Mouse (Mus musculus) hindbrain, embryonic 14.5 days (tissue): ENCODE measurements around the gene Nadsyn1. TPM values are rescaled to one million over a fixed set of nuclear protein-coding genes. Genes with fewer than 3 reads are reported as not detected.

Experiments used
- ATAC-seq: fragments of 200-750 bp; cut with Nextera tagmentation; 2 replicates; pipeline ENCODE4 v1.8.0; 2017; ENCODE audit warnings: moderate number of reproducible peaks, mild to moderate bottlenecking, moderate TSS enrichment, moderate library complexity; ENCODE audit not compliant: low FRiP score
- DNase-seq: peaks from one replicate; pipeline ENCODE4 v3.0.0-alpha.2; 2015; ENCODE audit warnings: low spot score
- H3K27ac ChIP-seq: fragments of 300-500 bp; sonication (generic); 2 replicates; pipeline ENCODE4 v1.5.1; 2014; ENCODE audit warnings: mild to moderate bottlenecking, moderate library complexity
- H3K27me3 ChIP-seq: fragments of 300-500 bp; sonication (generic); 2 replicates; pipeline ENCODE4 v1.6.1; 2014; ENCODE audit warnings: mild to moderate bottlenecking, low read length, mixed read lengths; ENCODE audit not compliant: control insufficient read depth, insufficient read depth
- H3K36me3 ChIP-seq: fragments of 300-500 bp; sonication (generic); replicated peaks from 2 replicates; pipeline ENCODE4 v1.6.1; 2014; ENCODE audit not compliant: control insufficient read depth, insufficient read depth
- H3K4me1 ChIP-seq: fragments of 300-500 bp; sonication (generic); replicated peaks from 2 replicates; pipeline ENCODE4 v1.6.1; 2014; ENCODE audit warnings: antibody characterized with exemption, low read length, mixed read lengths; ENCODE audit not compliant: control insufficient read depth, insufficient read depth
- H3K4me2 ChIP-seq: fragments of 300-500 bp; sonication (generic); replicated peaks from 2 replicates; pipeline ENCODE4 v1.6.1; 2014; ENCODE audit warnings: mild to moderate bottlenecking, moderate library complexity
- H3K4me3 ChIP-seq: fragments of 300-500 bp; sonication (generic); replicated peaks from 2 replicates; pipeline ENCODE4 v1.5.1; 2014; ENCODE audit warnings: mild to moderate bottlenecking, low read length
- H3K9ac ChIP-seq: fragments of 300-500 bp; sonication (generic); 2 replicates; pipeline ENCODE4 v1.6.1; 2014
- H3K9me3 ChIP-seq: fragments of 300-500 bp; sonication (generic); 2 replicates; pipeline ENCODE4 v1.6.1; 2016; ENCODE audit warnings: low read length; ENCODE audit not compliant: control insufficient read depth
- WGBS: fragments of 180-500 bp; shearing (Covaris S2); extraction: QIAGEN DNeasy Blood & Tissue Kit; methylation state at CpG from one replicate; pipeline ENCODE4 v1.1.7; 2014; 5-methylcytosine and 5-hydroxymethylcytosine counted together
- polyA plus RNA-seq: library from polyadenylated mRNA; unstranded; fragments of >200 nt; fragmentation: Nextera tagmentation; extraction: Ambion mirVana; gene quantifications from 2 replicates; pipeline ENCODE4 v1.2.1, GENCODE M21; 2014

Nadsyn1 gene
- polyA plus RNA-seq: 5.0 and 5.8 TPM in 2 replicates

DNA sequence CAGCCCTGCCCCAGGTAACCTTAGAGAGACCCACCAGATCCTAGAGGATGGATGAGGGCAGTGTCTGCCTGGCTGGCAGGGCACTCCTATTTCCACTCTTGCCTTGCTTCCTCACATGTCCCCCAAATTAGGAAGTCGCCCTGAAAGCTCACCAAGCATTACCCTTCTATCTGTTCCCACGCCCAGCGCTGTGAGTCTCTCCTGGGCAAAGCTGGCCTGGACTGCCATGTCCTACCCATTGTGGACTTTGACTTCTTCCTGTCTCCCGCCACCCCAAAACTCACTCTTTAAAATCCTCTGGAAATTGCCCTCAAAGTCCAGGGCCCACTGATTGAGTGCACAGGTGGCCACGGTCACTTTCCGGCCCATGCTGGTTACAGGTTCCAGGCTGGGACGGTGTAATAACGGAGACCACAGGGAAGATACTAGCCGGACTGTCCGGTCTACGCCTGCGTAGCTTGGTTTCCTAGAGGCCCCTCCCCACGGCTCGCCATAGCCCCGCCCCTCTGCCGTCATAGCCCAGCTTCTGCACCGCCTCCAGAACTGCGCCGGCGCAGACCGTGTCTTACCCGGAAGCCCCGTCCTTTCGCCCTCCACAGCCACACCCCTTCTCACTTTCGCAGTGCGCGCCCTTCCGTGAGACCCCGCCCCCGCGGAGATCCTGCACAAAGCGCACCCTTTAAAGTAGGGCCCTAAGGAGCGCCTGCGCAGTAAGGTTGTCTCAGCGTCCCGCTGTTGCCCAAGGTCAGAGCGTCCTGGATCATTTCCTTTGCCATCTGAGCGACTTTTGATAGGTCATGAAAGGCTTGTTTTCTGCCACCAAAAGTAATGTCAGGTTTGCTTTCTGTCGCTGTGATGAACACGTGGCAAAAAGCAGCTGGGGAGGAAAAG, at the start of gene Nadsyn1, which contains the start of gene Dhcr7:
Nadsyn1 (minus strand) TSS at position 475 of the 891 bp plus-strand sequence.
Dhcr7 (plus strand) TSS at position 771 of the 891 bp plus-strand sequence.
- 0 out of 2 replicates have a peak, but pooled peaks cover 9% of the 10 kb centered on the region for H3K36me3 ChIP-seq
- no peaks in the 10 kb centered on the region for H3K9me3 ChIP-seq
- peaks cover 11% of the 10 kb centered on the region for H3K4me1 ChIP-seq
- no peaks in the 10 kb centered on the region for H3K27me3 ChIP-seq
- WGBS: under 1% methylated on average over 40 of the region's 40 CpGs
- peak within 1 kb of the TSS; percentile 50 for H3K4me3 ChIP-seq
- H3K9ac ChIP-seq: peak within 1 kb of the TSS; percentile 72
- peak within 1 kb of the TSS; percentile 84 for H3K27ac ChIP-seq
- DNase-seq (peak; percentile 97), ATAC-seq (peak; percentile 97)
- H3K4me2 ChIP-seq: peak within 1 kb of the TSS; percentile 56

DNA sequence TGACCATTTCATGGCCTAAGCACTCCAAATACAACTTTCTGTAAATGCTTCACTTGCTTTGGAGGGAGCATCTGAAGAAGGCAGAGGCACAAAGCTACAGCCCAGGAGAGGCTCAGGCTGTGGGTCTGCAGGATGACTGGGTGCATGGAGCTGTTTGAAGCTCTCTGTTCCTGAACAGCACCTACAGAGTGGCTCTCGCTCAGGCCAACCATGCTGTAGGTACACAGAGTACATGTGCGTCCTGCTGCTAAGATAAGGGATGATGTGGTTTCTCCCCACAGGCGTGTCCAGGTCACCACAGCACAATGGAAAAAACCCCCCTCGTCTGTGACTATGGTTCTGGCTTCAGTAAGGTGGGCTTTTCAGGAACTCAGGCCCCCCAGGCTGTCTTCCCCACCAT, 46.2 kb upstream of the Nadsyn1 start:
- ATAC-seq (no peak), DNase-seq (no peak)
- no peaks in the 10 kb centered on the region for H3K4me1 ChIP-seq
- no peak overlapping the region for H3K4me3 ChIP-seq
- no peak overlapping the region for H3K4me2 ChIP-seq
- H3K9ac ChIP-seq: no peak overlapping the region
- no peaks in the 10 kb centered on the region for H3K27me3 ChIP-seq
- WGBS: 90% methylated on average over 4 of the region's 4 CpGs
- peaks cover 10% of the 10 kb centered on the region; the same call in 1 of the 2 replicates for H3K9me3 ChIP-seq
- no peak overlapping the region for H3K27ac ChIP-seq
- H3K36me3 ChIP-seq: no peaks in the 10 kb centered on the region

DNA sequence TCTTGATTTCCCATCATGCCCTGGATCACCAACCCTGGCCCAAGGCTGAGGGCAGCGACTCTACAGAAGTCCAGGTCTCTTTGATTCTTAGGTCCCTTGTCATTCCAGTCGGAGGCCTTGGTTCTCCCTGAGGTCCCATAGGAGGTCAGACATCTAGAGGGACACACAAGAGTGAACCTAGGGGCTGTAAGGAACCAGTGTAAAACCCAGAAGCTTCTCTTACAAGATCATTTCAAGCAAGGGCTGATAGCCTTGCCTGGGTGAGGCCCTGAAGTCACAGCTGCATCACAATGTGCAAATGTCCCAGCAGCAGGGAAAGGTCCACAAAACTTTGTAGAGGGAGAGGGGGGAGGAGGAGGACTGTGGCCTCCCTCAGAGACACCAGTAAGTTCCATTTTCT, 43.9 kb upstream of the Nadsyn1 start, which contains the start of gene Gm498:
Gm498 (plus strand) TSS at position 301 of the 400 bp plus-strand sequence.
- H3K27me3 ChIP-seq: no peaks in the 10 kb centered on the region
- H3K9me3 ChIP-seq: no peaks in the 10 kb centered on the region
- H3K4me3 ChIP-seq: no peak within 1 kb of the TSS
- ATAC-seq (no peak), DNase-seq (no peak)
- no peak within 1 kb of the TSS for H3K9ac ChIP-seq
- WGBS: 83% methylated on average over 2 of the region's 2 CpGs
- no peaks in the 10 kb centered on the region for H3K4me1 ChIP-seq
- no peak within 1 kb of the TSS for H3K4me2 ChIP-seq
- H3K27ac ChIP-seq: no peak within 1 kb of the TSS
- no peaks in the 10 kb centered on the region for H3K36me3 ChIP-seq

DNA sequence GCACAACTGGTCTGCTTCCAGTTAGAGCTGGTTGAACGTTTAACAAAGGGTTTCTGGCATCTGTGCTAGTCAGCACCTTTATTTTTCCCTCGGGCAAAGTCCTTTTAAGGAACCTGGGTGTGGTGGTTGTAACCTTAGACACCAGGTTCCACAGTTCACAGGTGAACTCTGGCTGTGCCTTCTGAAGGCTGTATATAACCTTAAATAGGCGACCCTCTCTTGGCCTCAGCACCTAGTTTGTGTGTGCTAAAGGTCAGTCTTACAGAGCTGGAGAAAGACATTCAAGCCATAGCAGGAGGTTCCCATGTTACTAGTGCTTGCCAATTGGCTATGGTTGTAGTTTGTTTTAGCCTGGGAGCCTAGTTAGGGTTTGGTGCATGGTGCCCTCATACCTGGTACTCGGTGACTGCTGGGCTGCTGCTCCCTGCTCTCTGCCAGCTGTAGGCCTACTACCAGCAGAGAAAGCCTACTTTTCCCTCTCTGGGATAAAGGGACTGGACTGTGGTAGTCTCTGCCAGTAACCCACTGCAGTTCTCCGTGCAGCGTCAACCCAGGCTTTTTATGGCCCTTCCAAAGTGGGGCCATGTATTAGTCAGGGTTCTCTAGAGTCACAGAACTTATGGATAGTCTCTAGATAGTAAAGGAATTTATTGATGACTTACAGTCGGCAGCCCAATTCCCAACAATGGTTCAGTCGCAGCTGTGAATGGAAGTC, 26.3 kb upstream of the Nadsyn1 start:
- Histone ChIP-seq H3K27ac (no peak overlapping the region), H3K27me3 (no peaks in the 10 kb centered on the region), H3K9ac (no peak overlapping the region), H3K4me2 (no peak overlapping the region), H3K4me1 (no peaks in the 10 kb centered on the region), H3K4me3 (no peak overlapping the region), H3K36me3 (peaks cover 52% of the 10 kb centered on the region), H3K9me3 (no peaks in the 10 kb centered on the region)
- WGBS: 93% methylated on average over 6 of the region's 8 CpGs
- ATAC-seq: no peak
- DNase-seq: no peak

DNA sequence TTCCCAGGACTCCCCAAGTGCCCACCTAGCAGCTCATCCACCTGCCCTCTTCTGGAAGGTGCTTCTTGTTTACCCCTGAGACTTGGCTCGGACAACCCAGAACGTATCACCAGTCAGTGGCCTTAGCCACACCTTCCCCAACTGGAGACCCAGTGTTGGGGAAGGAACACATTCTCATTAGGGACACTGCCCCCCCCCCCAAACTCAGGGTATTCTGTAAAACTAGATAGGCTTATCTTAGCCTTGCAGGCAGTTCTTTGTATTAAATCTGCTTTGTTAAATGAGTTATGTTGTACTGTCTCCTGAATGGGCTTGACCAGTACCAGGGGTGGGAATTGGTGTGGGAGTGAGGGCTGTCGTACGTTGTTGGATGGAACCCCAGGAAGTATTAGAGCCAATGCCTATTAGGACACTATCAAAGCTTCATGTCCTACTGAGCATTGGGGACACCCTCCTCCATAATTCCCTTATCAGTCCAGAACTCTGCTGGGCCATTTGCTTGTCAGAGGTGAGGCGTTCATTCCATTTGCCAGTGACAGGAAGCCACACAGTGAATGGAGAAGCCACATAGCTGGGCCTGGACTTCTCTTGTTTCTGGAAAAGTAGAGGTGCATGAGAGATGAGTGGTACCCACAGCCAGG, 25.6 kb upstream of the Nadsyn1 start:
- 94% methylated on average over 5 of the region's 5 CpGs for WGBS
- Histone ChIP-seq H3K9me3 (no peaks in the 10 kb centered on the region), H3K27me3 (no peaks in the 10 kb centered on the region), H3K27ac (no peak overlapping the region), H3K36me3 (peaks cover 59% of the 10 kb centered on the region), H3K4me3 (no peak overlapping the region), H3K4me2 (no peak overlapping the region), H3K4me1 (no peaks in the 10 kb centered on the region), H3K9ac (no peak overlapping the region)
- DNase-seq (no peak), ATAC-seq (no peak)

DNA sequence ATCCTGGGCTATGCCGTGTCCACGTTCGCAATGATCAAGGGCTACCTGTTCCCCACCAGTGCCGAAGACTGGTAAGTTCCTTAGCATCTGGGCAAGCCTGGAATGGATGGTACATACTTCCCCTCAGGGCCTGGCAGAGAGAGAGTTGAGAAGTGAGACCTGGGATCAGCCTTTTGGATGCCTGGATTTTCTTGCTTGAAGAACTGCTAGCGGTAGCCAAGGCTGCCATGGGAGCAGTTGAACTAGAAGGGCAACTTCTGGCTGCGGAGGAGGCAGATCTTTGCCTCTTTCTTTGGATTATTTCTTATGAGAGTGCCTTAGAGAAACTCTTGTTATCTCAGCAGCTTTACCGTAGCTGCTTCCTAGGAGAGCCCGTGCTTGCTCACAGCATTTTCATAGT, 18.7 kb upstream of the Nadsyn1 start:
- DNase-seq (no peak), ATAC-seq (no peak)
- WGBS: 97% methylated on average over 8 of the region's 8 CpGs
- Histone ChIP-seq H3K9me3 (no peaks in the 10 kb centered on the region), H3K9ac (no peak overlapping the region), H3K27ac (no peak overlapping the region), H3K36me3 (peaks cover 98% of the 10 kb centered on the region), H3K4me2 (no peak overlapping the region), H3K27me3 (no peaks in the 10 kb centered on the region), H3K4me3 (no peak overlapping the region), H3K4me1 (0 out of 2 replicates have a peak, but pooled peaks cover 2% of the 10 kb centered on the region)

DNA sequence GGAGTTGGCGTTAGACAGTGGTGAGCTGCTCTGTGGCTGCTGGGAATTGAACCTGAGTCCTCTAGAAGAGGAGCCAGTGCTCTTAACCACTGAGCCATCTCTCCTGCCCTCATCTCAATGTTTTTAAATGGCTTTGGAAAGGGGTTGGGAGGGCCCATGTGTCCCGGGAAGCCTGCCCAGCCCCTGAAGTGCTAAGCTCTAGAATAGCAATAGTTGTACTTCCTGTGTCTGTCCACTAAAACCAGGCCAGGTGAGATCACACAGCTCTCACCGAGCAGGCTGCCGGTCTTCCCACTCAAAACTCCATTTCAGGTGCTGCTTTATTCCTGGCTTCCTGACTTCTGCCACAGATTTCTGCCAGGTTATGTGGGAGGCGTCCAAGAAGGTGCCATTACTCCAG, 17.5 kb upstream of the Nadsyn1 start:
- WGBS: 93% methylated on average over 5 of the region's 5 CpGs
- H3K4me1 ChIP-seq: peaks cover 8% of the 10 kb centered on the region; the same call in 1 of the 2 replicates
- no peak overlapping the region for H3K27ac ChIP-seq
- H3K4me3 ChIP-seq: no peak overlapping the region
- no peak overlapping the region for H3K9ac ChIP-seq
- DNase-seq (no peak), ATAC-seq (no peak)
- H3K4me2 ChIP-seq: no peak overlapping the region
- H3K9me3 ChIP-seq: no peaks in the 10 kb centered on the region
- no peaks in the 10 kb centered on the region for H3K27me3 ChIP-seq
- peaks cover 87% of the 10 kb centered on the region for H3K36me3 ChIP-seq

DNA sequence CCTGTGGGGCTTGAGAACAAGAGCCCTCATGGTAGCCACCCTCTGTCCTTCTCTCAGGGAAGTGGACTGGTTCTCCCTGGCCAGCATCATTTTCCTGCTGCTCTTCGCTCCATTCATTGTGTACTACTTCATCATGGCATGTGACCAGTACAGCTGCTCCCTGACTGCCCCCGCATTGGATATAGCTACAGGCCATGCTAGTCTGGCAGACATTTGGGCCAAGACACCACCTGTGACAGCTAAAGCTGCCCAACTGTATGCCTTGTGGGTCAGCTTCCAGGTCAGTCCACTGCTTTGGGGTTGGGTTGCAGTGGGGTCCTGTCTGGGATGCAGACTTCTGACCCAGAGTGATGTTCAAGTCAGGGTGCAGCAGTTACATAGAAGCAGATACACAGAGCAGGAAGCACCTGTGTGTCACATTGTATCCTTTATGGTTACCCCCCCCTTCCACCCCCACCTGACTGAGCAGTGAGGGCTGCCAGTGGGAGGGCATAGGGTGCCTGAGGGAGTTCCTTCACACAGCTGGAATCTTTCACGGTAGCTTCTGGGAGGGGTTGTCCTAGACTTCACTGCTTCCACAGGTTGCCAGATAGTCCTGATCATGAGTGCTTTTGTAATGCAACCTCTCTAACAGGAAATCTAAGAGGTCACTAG, 15.2 kb upstream of the Nadsyn1 start:
- Histone ChIP-seq H3K4me1 (peaks cover 25% of the 10 kb centered on the region), H3K4me2 (no peak overlapping the region), H3K36me3 (peaks cover 64% of the 10 kb centered on the region), H3K4me3 (no peak overlapping the region), H3K27me3 (no peaks in the 10 kb centered on the region), H3K27ac (no peak overlapping the region), H3K9me3 (no peaks in the 10 kb centered on the region), H3K9ac (no peak overlapping the region)
- 95% methylated on average over 3 of the region's 3 CpGs for WGBS
- ATAC-seq (no peak), DNase-seq (no peak)
